Mouse (Mus musculus) heart, postnatal 0 days (tissue): ENCODE measurements around the gene Agr3. TPM values are rescaled to one million over a fixed set of nuclear protein-coding genes. Genes with fewer than 3 reads are reported as not detected.
A peak's percentile ranks its signal among the peaks of the same experiment; 100 is the strongest.

ENCODE experiments used
- ATAC-seq: fragments of 200-750 bp; cut with Nextera tagmentation; 2 replicates; pipeline ENCODE4 v1.8.0; 2017; ENCODE audit warnings: low read depth, moderate number of reproducible peaks, moderate library complexity; ENCODE audit not compliant: insufficient read depth
- DNase-seq: peaks from one replicate; pipeline ENCODE4 v3.0.0-alpha.2; 2016; ENCODE audit warnings: low spot score
- H3K27ac ChIP-seq: fragments of 300-500 bp; sonication (generic); 2 replicates; pipeline ENCODE4 v1.5.1; 2014; ENCODE audit warnings: low read depth, mild to moderate bottlenecking
- H3K27me3 ChIP-seq: fragments of 300-500 bp; sonication (generic); 2 replicates; pipeline ENCODE4 v1.6.1; 2014; ENCODE audit warnings: low read length, mixed read lengths; ENCODE audit not compliant: control insufficient read depth, insufficient read depth
- H3K36me3 ChIP-seq: fragments of 300-500 bp; sonication (generic); replicated peaks from 2 replicates; pipeline ENCODE4 v1.6.1; 2014; ENCODE audit warnings: low read length, mixed read lengths; ENCODE audit not compliant: control insufficient read depth, insufficient read depth
- H3K4me1 ChIP-seq: fragments of 300-500 bp; sonication (generic); 2 replicates; pipeline ENCODE4 v1.6.1; 2014; ENCODE audit warnings: antibody characterized with exemption; ENCODE audit not compliant: control insufficient read depth, insufficient read depth
- H3K4me2 ChIP-seq: fragments of 300-500 bp; sonication (generic); 2 replicates; pipeline ENCODE4 v1.6.1; 2014; ENCODE audit warnings: low read depth, mild to moderate bottlenecking, low read length, moderate library complexity
- H3K4me3 ChIP-seq: fragments of 300-500 bp; sonication (generic); 2 replicates; pipeline ENCODE4 v1.5.1; 2014; ENCODE audit warnings: low read depth, low read length
- H3K9ac ChIP-seq: fragments of 300-500 bp; sonication (generic); replicated peaks from 2 replicates; pipeline ENCODE4 v1.6.1; 2014; ENCODE audit warnings: low read depth, low read length, mixed read lengths
- H3K9me3 ChIP-seq: fragments of 300-500 bp; sonication (generic); replicated peaks from 2 replicates; pipeline ENCODE4 v1.6.1; 2016; ENCODE audit warnings: low read length; ENCODE audit not compliant: control insufficient read depth
- CTCF ChIP-seq: IDR thresholded peaks from 2 replicates; pipeline ENCODE4 v1.5.1; 2016; ENCODE audit warnings: antibody characterized with exemption, control low read depth, low read depth
- EP300 ChIP-seq: IDR thresholded peaks from 2 replicates; pipeline ENCODE4 v1.6.1; 2016; ENCODE audit warnings: antibody characterized with exemption, low read depth
- WGBS: fragments of 180-500 bp; shearing (Covaris S2); extraction: QIAGEN DNeasy Blood & Tissue Kit; methylation state at CpG from one replicate; pipeline ENCODE4 v1.1.7; 2014; 5-methylcytosine and 5-hydroxymethylcytosine counted together
- polyA plus RNA-seq: library from polyadenylated mRNA; unstranded; fragments of >200 nt; fragmentation: Nextera tagmentation; extraction: Ambion mirVana; gene quantifications from 2 replicates; pipeline ENCODE4 v1.2.1, GENCODE M21; 2015
- total RNA-seq: library from RNA; depleted of rRNA; stranded (reverse); fragments of >200 nt; gene quantifications from 2 replicates; pipeline ENCODE4 v1.2.3, GENCODE M21; 2014; ENCODE audit warnings: low replicate concordance

The Agr3 gene
- total and polyA plus RNA-seq, 2 experiments from 2014 or later = not detected

GRCm38 (mm10) chr12:35918031-35918430 lies 7.4 kb upstream of the Agr3 start:
- ATAC-seq = no peak
- no peak overlapping the region for H3K4me3 ChIP-seq

GRCm38 (mm10) chr12:35927804-35928203 lies 2.4 kb downstream of the Agr3 start:
- Histone ChIP-seq H3K4me2 (no peak overlapping the region), H3K36me3 (no peaks in the 10 kb centered on the region), H3K9ac (no peak overlapping the region), H3K9me3 (no peaks in the 10 kb centered on the region), H3K4me3 (no peak overlapping the region), H3K4me1 (no peaks in the 10 kb centered on the region), H3K27ac (no peak overlapping the region), H3K27me3 (no peaks in the 10 kb centered on the region)
- WGBS = 24% methylated on average over 2 of the region's 2 CpGs
- ATAC-seq = no peak
- TF ChIP-seq EP300 (no peak), CTCF (no peak)
- no peak for DNase-seq

More at GRCm38 (mm10) chr12:35918031-35918430, 7.4 kb upstream of the Agr3 start:
- H3K4me1 ChIP-seq = no peaks in the 10 kb centered on the region
- H3K36me3 ChIP-seq = no peaks in the 10 kb centered on the region
- no peak for TF ChIP-seq EP300
- TF ChIP-seq CTCF = no peak
- H3K4me2 ChIP-seq = no peak overlapping the region
- no peak overlapping the region for H3K27ac ChIP-seq
- DNase-seq = no peak
- H3K27me3 ChIP-seq = no peaks in the 10 kb centered on the region
- no peaks in the 10 kb centered on the region for H3K9me3 ChIP-seq
- WGBS = 62% methylated on average over 1 of the region's 1 CpGs
- no peak overlapping the region for H3K9ac ChIP-seq

- no peaks in the 10 kb centered on the region for H3K4me1 ChIP-seq
- no peak for ATAC-seq
- H3K9me3 ChIP-seq = no peaks in the 10 kb centered on the region
- no peaks in the 10 kb centered on the region for H3K36me3 ChIP-seq
- H3K27me3 ChIP-seq = no peaks in the 10 kb centered on the region
- no peak overlapping the region for H3K4me2 ChIP-seq
- no peak overlapping the region for H3K9ac ChIP-seq
- TF ChIP-seq EP300 (no peak), CTCF (no peak)
- H3K4me3 ChIP-seq = no peak overlapping the region
- H3K27ac ChIP-seq = no peak overlapping the region
- DNase-seq = no peak
Measured at GRCm38 (mm10) chr12:35932816-35933215, 7.4 kb downstream of the Agr3 start.

DNA sequence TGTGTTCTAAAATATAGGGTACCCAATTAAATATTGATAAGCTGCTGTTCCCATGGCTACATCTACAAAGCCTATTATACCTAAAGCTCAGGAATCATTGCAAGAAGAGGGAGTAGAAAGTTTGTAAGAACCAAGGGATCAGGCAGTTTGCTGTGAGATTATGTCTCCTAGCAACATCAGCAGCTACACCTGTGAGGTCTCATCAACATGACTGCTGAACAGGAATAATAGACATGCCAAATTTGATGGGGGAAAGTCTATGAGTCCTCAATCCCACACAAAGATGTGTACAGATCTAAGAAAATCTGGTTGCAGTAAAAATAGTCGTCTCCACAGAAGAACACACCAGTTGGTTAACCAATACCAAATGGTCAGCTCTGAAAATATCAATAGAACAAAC lies 26.3 kb downstream of the Agr3 start:
- H3K36me3 ChIP-seq = no peaks in the 10 kb centered on the region
- H3K4me1 ChIP-seq = no peaks in the 10 kb centered on the region
- no peaks in the 10 kb centered on the region for H3K27me3 ChIP-seq
- DNase-seq (no peak), ATAC-seq (no peak)
- no peaks in the 10 kb centered on the region for H3K9me3 ChIP-seq
- H3K4me3 ChIP-seq = no peak overlapping the region
- no peak overlapping the region for H3K27ac ChIP-seq
- H3K9ac ChIP-seq = no peak overlapping the region
- TF ChIP-seq EP300 (no peak), CTCF (no peak)
- H3K4me2 ChIP-seq = no peak overlapping the region
- 72% methylated on average over 1 of the region's 1 CpGs for WGBS

DNA sequence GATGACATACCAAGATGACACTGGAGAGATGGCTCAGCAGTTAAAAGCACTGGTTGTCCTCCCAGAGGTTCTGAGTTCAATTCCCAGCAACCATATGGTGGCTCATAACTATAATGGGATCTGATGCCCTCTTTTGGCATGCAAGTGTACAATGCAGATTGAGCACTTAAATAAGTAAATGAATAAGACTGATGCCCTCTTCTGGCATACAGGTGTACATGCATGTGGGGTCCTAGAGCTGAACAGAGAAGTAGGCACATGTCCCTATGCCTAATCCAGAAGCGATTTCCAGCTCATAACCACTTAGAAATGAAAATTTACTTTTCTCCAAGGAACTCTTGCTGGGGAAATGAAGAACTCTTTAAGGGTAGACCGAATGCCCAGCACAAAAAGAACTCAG lies 31.8 kb downstream of the Agr3 start:
- no peaks in the 10 kb centered on the region for H3K9me3 ChIP-seq
- no peaks in the 10 kb centered on the region for H3K27me3 ChIP-seq
- 51% methylated on average over 2 of the region's 2 CpGs for WGBS
- H3K36me3 ChIP-seq = no peaks in the 10 kb centered on the region
- ATAC-seq (no peak), DNase-seq (no peak)
- H3K9ac ChIP-seq = no peak overlapping the region
- no peak overlapping the region for H3K27ac ChIP-seq
- no peak overlapping the region for H3K4me2 ChIP-seq
- TF ChIP-seq CTCF (peak; percentile 28; the same call in 1 of the 2 replicates), EP300 (no peak)
- H3K4me3 ChIP-seq = no peak overlapping the region
- no peaks in the 10 kb centered on the region for H3K4me1 ChIP-seq

- no peak overlapping the region for H3K4me3 ChIP-seq
- H3K27ac ChIP-seq = no peak overlapping the region
- H3K4me1 ChIP-seq = no peaks in the 10 kb centered on the region
- H3K9me3 ChIP-seq = no peaks in the 10 kb centered on the region
- H3K4me2 ChIP-seq = no peak overlapping the region
- no peak for TF ChIP-seq CTCF
- TF ChIP-seq EP300 = no peak
- H3K27me3 ChIP-seq = no peaks in the 10 kb centered on the region
- no peaks in the 10 kb centered on the region for H3K36me3 ChIP-seq
- no peak for DNase-seq
- no peak overlapping the region for H3K9ac ChIP-seq
- ATAC-seq = no peak
- WGBS = 44% methylated on average over 7 of the region's 7 CpGs
Measured at GRCm38 (mm10) chr12:35966098-35966767, 40.8 kb downstream of the Agr3 start.
